Mouse (Mus musculus): ENCODE data around the gene Htr2a. TPM values are rescaled to one million over a fixed set of nuclear protein-coding genes. Genes with fewer than 3 reads are reported as not detected.

The Htr2a gene
- 0.56 and 1.7 TPM in 2 replicates for polyA plus RNA-seq (2012; rRNA removed; ENCODE audit: low replicate concordance)

DNA sequence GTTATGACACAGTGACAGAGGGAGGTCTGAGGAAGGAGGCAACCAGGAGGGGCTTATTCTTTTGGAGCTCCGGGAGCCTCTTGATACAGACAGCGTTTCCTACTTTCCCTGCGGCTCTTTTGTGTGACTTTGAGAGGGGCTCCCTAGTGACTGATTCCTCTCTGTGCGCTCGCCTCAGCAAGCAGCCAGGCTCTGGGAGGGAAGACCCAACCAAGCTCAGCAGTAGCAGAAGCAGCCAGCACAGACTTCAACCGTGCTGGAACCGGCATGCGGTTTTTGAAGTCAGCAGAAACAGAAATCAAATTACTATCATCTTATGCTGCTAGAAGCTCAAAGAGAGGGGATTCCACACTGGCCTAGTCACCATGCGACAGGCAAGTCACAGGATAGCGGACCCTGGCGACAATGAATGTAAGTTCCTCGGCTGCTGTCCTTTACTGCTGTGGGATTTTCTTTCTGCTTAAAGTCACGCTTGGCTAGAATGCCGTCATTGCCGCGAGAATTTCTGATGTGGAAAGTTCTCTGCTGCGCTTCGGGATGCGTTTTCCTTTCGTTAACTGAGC, at the start of gene Htr2a:
TSS of gene Htr2a (plus strand) at position 22 of the 563 bp plus-strand sequence.

DNA sequence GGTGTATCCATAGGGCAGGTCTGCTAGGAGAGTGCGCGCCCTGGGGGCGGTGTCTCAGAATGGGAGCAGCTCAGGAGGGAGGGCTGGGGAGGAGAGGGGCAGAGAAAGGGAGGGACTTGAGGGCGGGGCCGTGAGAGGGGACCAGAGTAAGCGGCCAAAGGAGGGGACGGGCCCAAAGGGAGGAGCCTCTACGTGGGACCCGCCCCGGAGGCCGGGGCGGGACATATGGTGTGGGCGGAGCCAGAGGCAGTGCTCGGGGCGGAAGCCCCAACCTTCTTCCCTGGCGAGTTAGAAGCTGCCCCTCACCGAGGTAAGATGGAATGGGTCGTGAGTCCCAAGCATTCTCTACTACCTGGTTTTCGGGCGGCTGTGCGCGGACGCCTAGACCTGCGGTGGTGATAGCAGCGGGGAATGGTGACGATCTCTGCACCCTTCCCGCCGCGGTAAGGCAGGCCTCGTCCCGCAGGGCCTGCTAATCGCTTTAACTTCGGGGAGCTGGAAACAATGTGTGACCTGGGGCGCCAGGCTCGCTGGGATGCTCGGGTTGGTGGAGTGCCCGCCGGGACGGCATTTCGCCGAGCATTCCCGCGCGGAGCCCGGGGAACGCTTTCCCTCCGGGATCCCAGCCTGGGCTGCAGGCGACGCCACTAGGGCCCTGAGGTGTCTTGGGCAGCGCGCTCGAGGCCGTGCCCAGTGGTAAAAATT, 91.6 kb downstream of the Htr2a start, which contains the start of gene Esd:
TSS of gene Esd (plus strand) at position 219 of the 705 bp plus-strand sequence.

Other genes with a start within 250 kb of the Htr2a start
- gene Esd, start 91.5 kb downstream of the Htr2a start, polyA plus RNA-seq (2012; rRNA removed; ENCODE audit: low replicate concordance), result 90.7 and 91.4 TPM in 2 replicates